Mouse (Mus musculus) brain, embryonic 14.5 days (tissue): ENCODE measurements around the gene Gm20431. TPM values are rescaled to one million over a fixed set of nuclear protein-coding genes. Genes with fewer than 3 reads are reported as not detected.

ENCODE experiments used
- DNase-seq: peaks from one replicate; pipeline ENCODE4 v3.0.0-alpha.2; 2011; ENCODE audit warnings: low read depth
- CTCF ChIP-seq: fragments of 200-500 bp; IDR thresholded peaks from 2 replicates; pipeline ENCODE4 v1.5.1; 2012; ENCODE audit warnings: inconsistent platforms, mild to moderate bottlenecking, moderate library complexity, borderline replicate concordance; ENCODE audit not compliant: insufficient read depth, insufficient read length; ENCODE audit errors: extremely low read depth
- POLR2A ChIP-seq: fragments of 200-500 bp; IDR thresholded peaks from 2 replicates; pipeline ENCODE4 v1.6.1; 2012; ENCODE audit warnings: mild to moderate bottlenecking, inconsistent platforms, borderline replicate concordance; ENCODE audit not compliant: poor library complexity, insufficient read depth, insufficient read length, severe bottlenecking; ENCODE audit errors: extremely low read depth
- polyA plus RNA-seq: library from polyadenylated mRNA; depleted of rRNA; stranded (reverse); fragments of >200 nt; gene quantifications from 2 replicates; pipeline ENCODE4 v1.2.3, GENCODE M21; 2012

Gene Gm20431
- polyA plus RNA-seq, 1 experiment: 3.5 TPM

DNA sequence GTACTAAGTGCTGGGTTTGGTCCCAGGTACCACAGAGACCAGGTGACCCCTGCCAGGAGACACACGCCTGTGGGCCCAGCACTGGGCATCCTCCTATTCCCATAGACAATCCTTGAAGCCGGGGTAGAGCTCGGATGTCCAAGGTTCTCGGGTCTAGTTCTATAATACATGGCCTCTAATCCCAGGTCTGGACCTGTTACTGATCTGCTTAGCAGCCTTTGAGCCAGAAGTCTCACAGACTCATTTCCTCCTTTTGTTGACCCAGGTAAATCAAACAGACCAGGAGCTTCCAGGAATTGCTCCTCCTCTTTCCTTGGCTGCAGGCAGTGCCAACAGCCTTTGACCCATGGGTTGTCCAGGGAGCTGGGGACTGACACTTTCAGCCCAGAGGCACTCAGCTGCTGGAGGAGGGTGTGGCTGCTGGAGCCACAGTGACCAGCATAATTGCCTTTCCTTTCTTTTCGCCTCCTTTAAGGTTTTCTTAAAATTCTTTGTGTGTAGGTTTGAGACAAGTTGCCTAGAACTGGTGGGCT, 9.9 kb upstream of the Gm20431 start:
- no peak for TF ChIP-seq CTCF
- TF ChIP-seq POLR2A: no peak
- no peak for DNase-seq

GRCm38 (mm10) chr2:167669398-167669797, 8.1 kb upstream of the Gm20431 start:
- TF ChIP-seq POLR2A: no peak
- TF ChIP-seq CTCF: no peak
- no peak for DNase-seq

- TF ChIP-seq POLR2A (no peak), CTCF (no peak)
- DNase-seq: no peak
These were observed 7.1 kb upstream of the Gm20431 start for GRCm38 (mm10) chr2:167668426-167668825.

DNA sequence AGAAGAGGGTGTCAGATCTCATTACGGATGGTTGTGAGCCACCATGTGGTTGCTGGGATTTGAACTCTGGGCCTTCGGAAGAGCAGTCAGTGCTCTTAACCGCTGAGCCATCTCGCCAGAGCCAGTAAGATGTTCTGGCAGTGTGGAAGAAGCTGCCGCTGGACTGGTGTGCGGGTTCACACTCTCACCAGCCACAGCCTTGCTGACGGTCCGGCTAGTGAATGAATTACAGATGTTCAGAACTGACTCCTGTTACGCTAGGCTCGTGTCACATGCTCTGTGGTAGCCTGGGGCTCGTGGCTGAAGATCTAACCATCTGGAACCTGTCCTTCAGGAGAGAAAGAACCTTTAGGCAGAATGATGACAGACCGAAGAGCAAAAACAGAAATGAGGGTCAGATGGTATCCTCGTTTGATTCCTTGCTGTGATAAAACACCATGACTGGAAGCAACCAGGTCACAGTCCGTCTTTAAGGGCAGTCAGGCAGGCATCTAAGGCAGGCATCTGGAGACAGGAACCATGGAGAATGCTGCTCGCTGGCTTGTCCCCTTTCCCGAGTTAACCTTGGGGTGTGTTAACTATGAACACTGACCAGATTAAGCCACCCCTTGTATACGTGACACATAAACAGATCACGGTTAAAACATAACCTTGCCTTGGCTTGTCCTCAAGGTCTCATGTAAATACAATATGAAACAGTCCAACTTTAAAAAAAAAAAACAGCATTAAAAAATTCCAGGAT, 4.8 kb upstream of the Gm20431 start:
- DNase-seq: no peak
- no peak for TF ChIP-seq POLR2A

- TF ChIP-seq CTCF (no peak), POLR2A (no peak)
- no peak for DNase-seq
These were observed 1.4 kb upstream of the Gm20431 start for GRCm38 (mm10) chr2:167662713-167663112.

DNA sequence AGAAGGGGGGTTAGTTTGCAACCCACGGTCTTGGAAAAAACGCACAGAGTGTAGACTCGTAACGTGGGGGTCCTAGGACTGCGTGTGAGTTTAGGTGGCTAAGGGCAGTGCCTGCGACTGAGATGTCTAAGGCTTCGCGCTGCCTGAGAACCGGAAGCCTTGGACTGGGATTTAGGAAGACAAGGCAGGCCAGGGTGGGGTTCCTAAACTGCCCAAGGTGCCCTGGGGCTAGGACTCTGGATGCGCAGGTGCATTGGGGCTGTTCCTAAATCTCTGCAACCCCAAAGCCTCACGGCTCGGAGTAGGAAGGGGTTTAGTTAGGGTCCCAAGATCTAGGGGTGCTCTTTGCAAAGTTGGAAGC, 705 bp downstream of the Gm20431 start:
- no peak for DNase-seq

GRCm38 (mm10) chr2:167659847-167660610, 1.3 kb downstream of the Gm20431 start:
- peak; percentile 39 for DNase-seq
- no peak for TF ChIP-seq POLR2A
- TF ChIP-seq CTCF: no peak

More for the DNA sequence above, 705 bp downstream of the Gm20431 start:
- TF ChIP-seq POLR2A (no peak), CTCF (no peak)

GRCm38 (mm10) chr2:167659177-167659846, 2.0 kb downstream of the Gm20431 start:
- TF ChIP-seq CTCF (no peak), POLR2A (no peak)
- no peak for DNase-seq

GRCm38 (mm10) chr2:167658712-167659111, 2.6 kb downstream of the Gm20431 start:
- TF ChIP-seq POLR2A (no peak), CTCF (no peak)
- no peak for DNase-seq

GRCm38 (mm10) chr2:167657973-167658372, 3.3 kb downstream of the Gm20431 start:
- DNase-seq: no peak
- no peak for TF ChIP-seq POLR2A
- no peak for TF ChIP-seq CTCF

- no peak for TF ChIP-seq CTCF
- no peak for TF ChIP-seq POLR2A
- no peak for DNase-seq
These were observed 4.4 kb downstream of the Gm20431 start for GRCm38 (mm10) chr2:167656629-167657478.

DNA sequence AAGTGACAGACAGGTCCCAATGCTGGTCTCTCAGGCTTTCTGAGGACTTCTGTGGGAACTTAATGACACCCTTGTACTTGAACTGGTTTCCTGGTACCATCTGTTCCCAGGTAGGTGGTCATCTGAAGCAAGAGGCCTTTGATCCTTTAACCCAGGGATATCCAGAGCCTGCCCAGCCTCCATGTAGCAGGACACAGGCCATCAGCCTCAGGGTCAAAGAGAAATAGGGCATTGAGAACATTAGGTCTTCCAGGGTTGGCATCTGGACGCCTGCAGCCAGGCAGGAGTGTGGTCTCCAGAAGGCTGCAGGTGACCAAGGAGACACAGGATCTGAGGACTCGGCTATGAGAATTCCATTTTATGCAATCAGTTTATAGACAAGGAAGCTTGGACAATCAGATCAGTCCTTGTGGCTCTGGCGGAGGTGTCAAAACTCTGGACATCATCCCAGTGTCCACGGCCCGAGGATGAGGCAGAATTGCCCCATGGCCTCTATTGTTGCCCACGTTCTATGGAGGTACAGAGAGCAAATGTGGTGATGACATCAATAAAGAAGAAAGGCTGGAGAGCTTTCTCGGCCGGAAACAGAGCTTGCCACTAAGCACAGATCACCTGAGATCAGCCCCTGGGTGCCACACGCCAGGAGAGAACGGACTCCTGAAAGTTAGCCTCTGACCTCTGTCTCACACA, 6.2 kb downstream of the Gm20431 start:
- TF ChIP-seq POLR2A (no peak), CTCF (no peak)
- DNase-seq: no peak
